Mouse (Mus musculus): ENCODE measurements around the gene Susd4. TPM values are rescaled to one million over a fixed set of nuclear protein-coding genes. Genes with fewer than 3 reads are reported as not detected.

Gene Susd4
- total and polyA plus RNA-seq, 2 experiments from 2014 or later: 80.6 to 98.7 TPM

DNA sequence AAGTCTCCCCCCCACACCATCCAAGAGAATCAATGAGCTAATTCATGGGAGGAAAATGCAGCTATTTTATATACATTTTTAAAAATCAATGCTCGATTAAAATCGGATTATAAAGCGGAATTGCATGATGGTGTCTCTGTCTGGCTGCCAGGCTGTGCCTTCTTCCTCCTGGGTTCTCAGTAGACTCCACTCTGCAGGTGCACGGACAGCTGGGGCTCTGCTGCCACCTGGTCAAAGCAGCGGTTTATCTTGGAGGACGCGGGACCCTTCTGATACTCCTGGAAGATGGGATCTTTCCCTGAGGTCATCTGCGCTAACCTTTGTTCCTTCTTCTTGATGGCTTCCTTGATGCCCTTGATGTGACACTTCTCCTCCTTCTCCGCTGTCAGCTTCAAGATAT lies 16.6 kb upstream of the Susd4 start:
- DNase-seq (ENCODE audit: low spot score) (no peak), ATAC-seq (ENCODE audit: low FRiP score) (no peak)
- H3K9me3 ChIP-seq (ENCODE audit: low read length): no peaks in the 10 kb centered on the region
- no peak overlapping the region for H3K4me3 ChIP-seq (ENCODE audit: low read depth, low read length)
- no peak for TF ChIP-seq CTCF (IDR thresholded peaks at IDR 0.05)
- H3K36me3 ChIP-seq (ENCODE audit: insufficient read depth, low read length): no peaks in the 10 kb centered on the region
- no peaks in the 10 kb centered on the region for H3K4me1 ChIP-seq (ENCODE audit: insufficient read depth, low read length)
- no peaks in the 10 kb centered on the region for H3K27me3 ChIP-seq (ENCODE audit: insufficient read depth, low read length)
- no peak overlapping the region for H3K4me2 ChIP-seq (ENCODE audit: low read depth, low read length, poor library complexity, severe bottlenecking)
- WGBS: 92% methylated on average over 9 of the region's 9 CpGs
- H3K27ac ChIP-seq (ENCODE audit: low read depth, low read length): no peak overlapping the region
- H3K9ac ChIP-seq (replicated peaks; ENCODE audit: low read length, poor library complexity, severe bottlenecking): no peak overlapping the region

GRCm38 (mm10) chr1:182747834-182748233 lies 15.8 kb upstream of the Susd4 start:
- no peak overlapping the region for H3K27ac ChIP-seq (ENCODE audit: low read depth, low read length)
- H3K27me3 ChIP-seq (ENCODE audit: insufficient read depth, low read length): no peaks in the 10 kb centered on the region
- no peak for TF ChIP-seq CTCF (IDR thresholded peaks at IDR 0.05)
- DNase-seq (ENCODE audit: low spot score): no peak
- no peak overlapping the region for H3K9ac ChIP-seq (replicated peaks; ENCODE audit: low read length, poor library complexity, severe bottlenecking)
- H3K9me3 ChIP-seq (ENCODE audit: low read length): no peaks in the 10 kb centered on the region
- H3K36me3 ChIP-seq (ENCODE audit: insufficient read depth, low read length): no peaks in the 10 kb centered on the region
- no peak overlapping the region for H3K4me2 ChIP-seq (ENCODE audit: low read depth, low read length, poor library complexity, severe bottlenecking)
- no peaks in the 10 kb centered on the region for H3K4me1 ChIP-seq (ENCODE audit: insufficient read depth, low read length)
- ATAC-seq (ENCODE audit: low FRiP score): no peak
- WGBS: 89% methylated on average over 17 of the region's 17 CpGs
- H3K4me3 ChIP-seq (ENCODE audit: low read depth, low read length): no peak overlapping the region

DNA sequence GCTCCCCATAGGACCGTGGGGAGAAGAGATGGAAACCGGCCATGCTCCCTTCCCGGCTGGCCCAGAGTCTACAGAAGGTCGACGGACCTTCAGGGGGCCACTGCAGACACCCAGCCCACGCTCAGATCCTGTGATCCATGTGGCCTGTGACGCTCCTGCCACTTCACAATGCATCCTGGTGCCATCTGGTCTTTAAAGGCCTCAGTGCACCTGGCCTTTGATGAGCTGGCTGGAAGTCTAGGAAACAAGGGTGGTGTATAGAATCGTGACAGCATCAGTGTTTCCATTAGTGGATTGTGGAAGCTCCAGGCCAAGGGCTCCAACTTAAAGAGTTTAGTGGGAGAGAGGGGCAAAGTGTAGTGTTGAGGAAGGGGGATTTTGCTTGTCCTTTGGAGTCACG lies 14.6 kb upstream of the Susd4 start, which contains the start of gene Ccdc185:
Ccdc185 (minus strand) TSS at position 101 of the 400 bp plus-strand sequence.
- Histone ChIP-seq H3K4me3 (ENCODE audit: low read depth, low read length) (no peak within 1 kb of the TSS), H3K9ac (replicated peaks; ENCODE audit: low read length, poor library complexity, severe bottlenecking) (no peak within 1 kb of the TSS)

GRCm38 (mm10) chr1:182751301-182751700 lies 12.4 kb upstream of the Susd4 start:
- ATAC-seq (ENCODE audit: low FRiP score) (no peak), DNase-seq (ENCODE audit: low spot score) (no peak)
- Histone ChIP-seq H3K27ac (ENCODE audit: low read depth, low read length) (no peak overlapping the region), H3K9ac (replicated peaks; ENCODE audit: low read length, poor library complexity, severe bottlenecking) (no peak overlapping the region), H3K4me3 (ENCODE audit: low read depth, low read length) (no peak overlapping the region), H3K4me2 (ENCODE audit: low read depth, low read length, poor library complexity, severe bottlenecking) (no peak overlapping the region), H3K36me3 (ENCODE audit: insufficient read depth, low read length) (no peaks in the 10 kb centered on the region), H3K27me3 (ENCODE audit: insufficient read depth, low read length) (no peaks in the 10 kb centered on the region), H3K9me3 (ENCODE audit: low read length) (no peaks in the 10 kb centered on the region), H3K4me1 (ENCODE audit: insufficient read depth, low read length) (0 out of 2 replicates have a peak, but pooled peaks cover 2% of the 10 kb centered on the region)
- no peak for TF ChIP-seq CTCF (IDR thresholded peaks at IDR 0.05)
- WGBS: 46% methylated on average over 8 of the region's 8 CpGs

More for the DNA sequence above, 14.6 kb upstream of the Susd4 start, which contains the start of gene Ccdc185:
- Histone ChIP-seq H3K27me3 (ENCODE audit: insufficient read depth, low read length) (no peaks in the 10 kb centered on the region), H3K4me1 (ENCODE audit: insufficient read depth, low read length) (0 out of 2 replicates have a peak, but pooled peaks cover 2% of the 10 kb centered on the region), H3K4me2 (ENCODE audit: low read depth, low read length, poor library complexity, severe bottlenecking) (no peak within 1 kb of the TSS), H3K9me3 (ENCODE audit: low read length) (no peaks in the 10 kb centered on the region), H3K36me3 (ENCODE audit: insufficient read depth, low read length) (no peaks in the 10 kb centered on the region), H3K27ac (ENCODE audit: low read depth, low read length) (no peak within 1 kb of the TSS)
- ATAC-seq (ENCODE audit: low FRiP score) (no peak), DNase-seq (ENCODE audit: low spot score) (no peak)
- no peak for TF ChIP-seq CTCF (IDR thresholded peaks at IDR 0.05)
- WGBS: 95% methylated on average over 9 of the region's 9 CpGs

- H3K4me3 ChIP-seq (ENCODE audit: low read depth, low read length): no peak overlapping the region
- no peak overlapping the region for H3K27ac ChIP-seq (ENCODE audit: low read depth, low read length)
- H3K9me3 ChIP-seq (ENCODE audit: low read length): no peaks in the 10 kb centered on the region
- 65% methylated on average over 8 of the region's 8 CpGs for WGBS
- H3K27me3 ChIP-seq (ENCODE audit: insufficient read depth, low read length): no peaks in the 10 kb centered on the region
- DNase-seq (ENCODE audit: low spot score): peak; percentile 25
- no peak for TF ChIP-seq CTCF (IDR thresholded peaks at IDR 0.05)
- no peak overlapping the region for H3K4me2 ChIP-seq (ENCODE audit: low read depth, low read length, poor library complexity, severe bottlenecking)
- H3K9ac ChIP-seq (replicated peaks; ENCODE audit: low read length, poor library complexity, severe bottlenecking): no peak overlapping the region
- ATAC-seq (ENCODE audit: low FRiP score): no peak
- H3K36me3 ChIP-seq (ENCODE audit: insufficient read depth, low read length): no peaks in the 10 kb centered on the region
- H3K4me1 ChIP-seq (ENCODE audit: insufficient read depth, low read length): 0 out of 2 replicates have a peak, but pooled peaks cover 2% of the 10 kb centered on the region
Observed at GRCm38 (mm10) chr1:182753694-182754093, 10.0 kb upstream of the Susd4 start.

- Histone ChIP-seq H3K4me1 (ENCODE audit: insufficient read depth, low read length) (0 out of 2 replicates have a peak, but pooled peaks cover 2% of the 10 kb centered on the region), H3K4me2 (ENCODE audit: low read depth, low read length, poor library complexity, severe bottlenecking) (no peak overlapping the region), H3K27ac (ENCODE audit: low read depth, low read length) (no peak overlapping the region), H3K36me3 (ENCODE audit: insufficient read depth, low read length) (no peaks in the 10 kb centered on the region), H3K9ac (replicated peaks; ENCODE audit: low read length, poor library complexity, severe bottlenecking) (no peak overlapping the region), H3K9me3 (ENCODE audit: low read length) (no peaks in the 10 kb centered on the region), H3K27me3 (ENCODE audit: insufficient read depth, low read length) (no peaks in the 10 kb centered on the region), H3K4me3 (ENCODE audit: low read depth, low read length) (no peak overlapping the region)
- no peak for ATAC-seq (ENCODE audit: low FRiP score)
- TF ChIP-seq CTCF (IDR thresholded peaks at IDR 0.05): no peak
- WGBS: 84% methylated on average over 5 of the region's 5 CpGs
- no peak for DNase-seq (ENCODE audit: low spot score)
Observed at GRCm38 (mm10) chr1:182754865-182755264, 8.8 kb upstream of the Susd4 start.

Data from midbrain, postnatal 0 days (tissue).